Mouse (Mus musculus): ENCODE measurements around the gene Acot1. TPM values are rescaled to one million over a fixed set of nuclear protein-coding genes. Genes with fewer than 3 reads are reported as not detected.
A peak's percentile ranks its signal among the peaks of the same experiment; 100 is the strongest.
"Not testable (repeated sequence)": the region's sequence is repeated elsewhere in the genome, so short reads cannot be mapped to it uniquely, and the experiment has no call there.

Gene Acot1
- polyA plus RNA-seq, 1 experiment from 2014 or later: 85.5 TPM

DNA sequence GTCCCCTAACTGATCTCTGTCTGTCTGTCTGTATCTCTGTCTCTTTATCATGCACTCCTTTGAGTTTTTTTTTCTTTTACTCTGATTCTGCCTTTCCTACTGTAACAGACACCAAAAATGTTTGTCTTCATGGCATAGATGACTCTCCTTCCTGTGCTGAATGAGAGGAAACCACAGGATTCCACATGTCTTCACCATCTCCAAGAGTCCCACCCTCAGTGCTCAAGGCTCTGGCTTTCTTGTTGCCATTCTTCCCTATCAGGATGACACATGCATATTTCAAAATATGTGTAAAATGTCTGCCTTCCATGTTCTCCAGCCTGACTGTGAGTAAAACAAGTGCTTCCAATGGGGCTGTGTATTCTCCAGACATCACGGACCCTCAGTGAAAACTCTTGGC, 37.6 kb downstream of the Acot1 start:
- H3K27ac ChIP-seq: no peak overlapping the region
- H3K4me2 ChIP-seq: no peak overlapping the region
- ATAC-seq (ENCODE audit: borderline replicate concordance, extremely low read depth, low FRiP score, low TSS enrichment): no peak
- no peak overlapping the region for H3K4me3 ChIP-seq
- peaks cover 2% of the 10 kb centered on the region; the same call in 1 of the 2 replicates for H3K27me3 ChIP-seq
- 88% methylated on average over 1 of the region's 1 CpGs for WGBS
- H3K36me3 ChIP-seq: no peaks in the 10 kb centered on the region
- H3K4me1 ChIP-seq: no peaks in the 10 kb centered on the region
- no peak overlapping the region for H3K9ac ChIP-seq
- H3K9me3 ChIP-seq: no peaks in the 10 kb centered on the region

- peaks cover 24% of the 10 kb centered on the region for H3K27me3 ChIP-seq
- ATAC-seq (ENCODE audit: borderline replicate concordance, extremely low read depth, low FRiP score, low TSS enrichment); H3K4me3 ChIP-seq; H3K27ac ChIP-seq; H3K36me3 ChIP-seq; H3K4me2 ChIP-seq; H3K4me1 ChIP-seq; H3K9me3 ChIP-seq; H3K9ac ChIP-seq: not testable (repeated sequence)
- 77% methylated on average over 5 of the region's 5 CpGs for WGBS
Observed at GRCm38 (mm10) chr12:84050744-84051143, 41.5 kb downstream of the Acot1 start.

- Histone ChIP-seq H3K27me3 (peaks cover 24% of the 10 kb centered on the region), H3K4me2 (peak within 1 kb of the TSS; percentile 84), H3K27ac (no peak within 1 kb of the TSS), H3K4me3 (peak within 1 kb of the TSS; percentile 45; the same call in 1 of the 2 replicates), H3K36me3 (no peaks in the 10 kb centered on the region), H3K9ac (no peak within 1 kb of the TSS), H3K4me1 (peaks cover 7% of the 10 kb centered on the region), H3K9me3 (no peaks in the 10 kb centered on the region; the same call in 1 of the 2 replicates)
- WGBS: 77% methylated on average over 5 of the region's 5 CpGs
- ATAC-seq (ENCODE audit: borderline replicate concordance, extremely low read depth, low FRiP score, low TSS enrichment): no peak
Observed at GRCm38 (mm10) chr12:84051937-84052474, 42.7 kb downstream of the Acot1 start, which contains the start of gene Acot3. Gene Acot3 (plus strand): TSS chr12:84052144.

GRCm38 (mm10) chr12:84052609-84053008, 43.3 kb downstream of the Acot1 start:
- H3K27me3 ChIP-seq: peaks cover 24% of the 10 kb centered on the region

DNA sequence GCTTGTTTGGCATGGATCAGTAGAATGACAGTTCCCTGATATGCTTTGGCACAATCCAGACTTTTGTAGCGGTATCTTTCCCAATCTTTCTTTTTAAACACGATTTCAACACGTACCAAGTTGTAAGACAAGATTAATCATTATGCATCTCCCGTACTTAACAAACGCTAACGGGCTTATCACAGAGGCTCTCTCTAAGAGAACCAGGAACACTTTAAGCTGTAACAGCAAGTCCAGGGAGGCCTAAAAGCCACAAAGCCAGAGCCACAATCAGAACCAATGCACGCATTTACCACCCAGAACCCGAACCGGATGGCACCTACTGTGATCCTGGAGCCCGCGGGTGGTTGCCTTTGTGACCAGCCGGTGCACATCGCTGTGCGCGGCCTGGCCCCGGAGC, 43.9 kb downstream of the Acot1 start:
- Histone ChIP-seq H3K27me3 (peaks cover 24% of the 10 kb centered on the region), H3K27ac (no peak overlapping the region), H3K36me3 (no peaks in the 10 kb centered on the region), H3K9ac (peak overlapping the region; percentile 25; the same call in 1 of the 2 replicates), H3K9me3 (no peaks in the 10 kb centered on the region; the same call in 1 of the 2 replicates), H3K4me2 (peak overlapping the region; percentile 84), H3K4me1 (peaks cover 7% of the 10 kb centered on the region), H3K4me3 (peak overlapping the region; percentile 45)
- WGBS: 6% methylated on average over 16 of the region's 16 CpGs
- ATAC-seq (ENCODE audit: borderline replicate concordance, extremely low read depth, low FRiP score, low TSS enrichment): no peak

More at GRCm38 (mm10) chr12:84052609-84053008, 43.3 kb downstream of the Acot1 start:
- H3K4me3 ChIP-seq: no peak overlapping the region
- H3K36me3 ChIP-seq: no peaks in the 10 kb centered on the region
- H3K9me3 ChIP-seq: no peaks in the 10 kb centered on the region; the same call in 1 of the 2 replicates
- H3K9ac ChIP-seq: no peak overlapping the region
- H3K27ac ChIP-seq: no peak overlapping the region
- H3K4me1 ChIP-seq: peaks cover 7% of the 10 kb centered on the region
- H3K4me2 ChIP-seq: no peak overlapping the region
- WGBS: 83% methylated on average over 7 of the region's 7 CpGs
- no peak for ATAC-seq (ENCODE audit: borderline replicate concordance, extremely low read depth, low FRiP score, low TSS enrichment)

- peak overlapping the region; percentile 84 for H3K4me2 ChIP-seq
- 1% methylated on average over 40 of the region's 46 CpGs for WGBS
- H3K27ac ChIP-seq: no peak overlapping the region
- H3K9ac ChIP-seq: peak overlapping the region; percentile 25; the same call in 1 of the 2 replicates
- peak overlapping the region; percentile 45 for H3K4me3 ChIP-seq
- peaks cover 7% of the 10 kb centered on the region for H3K4me1 ChIP-seq
- no peaks in the 10 kb centered on the region; the same call in 1 of the 2 replicates for H3K9me3 ChIP-seq
- H3K36me3 ChIP-seq: no peaks in the 10 kb centered on the region
- ATAC-seq (ENCODE audit: borderline replicate concordance, extremely low read depth, low FRiP score, low TSS enrichment): no peak
- peaks cover 24% of the 10 kb centered on the region for H3K27me3 ChIP-seq
Observed at GRCm38 (mm10) chr12:84053679-84054391, 44.5 kb downstream of the Acot1 start.

DNA sequence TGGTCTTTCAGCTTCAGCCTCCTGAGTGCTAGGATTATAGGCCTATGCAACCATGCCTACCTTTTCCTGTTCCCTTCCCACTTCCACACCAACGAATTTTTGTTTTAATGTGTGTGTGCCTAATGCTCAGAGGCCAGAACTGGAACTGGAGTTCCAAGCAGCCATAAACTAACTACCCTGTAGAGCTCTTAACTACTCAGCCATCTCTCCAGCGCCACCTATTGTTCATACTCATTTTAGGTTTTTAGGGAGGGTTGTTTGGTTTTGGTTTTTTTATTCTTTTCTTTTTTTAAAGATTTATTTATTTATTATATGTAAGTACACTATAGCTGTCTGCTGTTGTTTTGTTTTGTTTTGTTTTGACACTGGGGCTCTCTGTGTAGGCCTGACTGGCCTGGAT, 51.7 kb downstream of the Acot1 start:
- H3K9me3 ChIP-seq: no peaks in the 10 kb centered on the region
- no peaks in the 10 kb centered on the region for H3K4me1 ChIP-seq
- H3K4me3 ChIP-seq: no peak overlapping the region
- no peaks in the 10 kb centered on the region for H3K27me3 ChIP-seq
- H3K4me2 ChIP-seq: no peak overlapping the region
- H3K36me3 ChIP-seq: no peaks in the 10 kb centered on the region
- 31% methylated on average over 2 of the region's 2 CpGs for WGBS
- H3K9ac ChIP-seq: no peak overlapping the region
- ATAC-seq (ENCODE audit: borderline replicate concordance, extremely low read depth, low FRiP score, low TSS enrichment): no peak
- H3K27ac ChIP-seq: no peak overlapping the region

DNA sequence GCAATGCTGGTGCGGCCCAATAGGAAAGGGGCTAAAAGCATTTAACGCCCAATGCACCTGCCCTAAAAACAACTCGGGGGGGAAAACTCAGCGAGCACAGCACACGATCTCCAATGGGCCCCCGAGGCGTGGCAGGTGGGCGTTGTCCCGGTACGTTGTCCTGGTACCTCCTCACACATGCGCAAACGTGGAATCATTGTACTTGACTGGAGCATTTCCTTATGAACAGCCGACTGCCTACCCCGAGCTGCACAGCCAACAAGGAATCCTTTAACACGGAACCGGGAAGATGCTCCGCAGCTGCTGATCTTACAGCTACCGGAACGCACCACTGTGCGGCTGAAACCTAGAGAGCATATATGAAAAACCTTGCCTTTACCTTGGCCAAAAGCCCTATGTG, 53.0 kb downstream of the Acot1 start:
- ATAC-seq (ENCODE audit: borderline replicate concordance, extremely low read depth, low FRiP score, low TSS enrichment): no peak
- no peaks in the 10 kb centered on the region for H3K9me3 ChIP-seq
- no peak overlapping the region for H3K9ac ChIP-seq
- no peak overlapping the region for H3K4me2 ChIP-seq
- no peaks in the 10 kb centered on the region for H3K4me1 ChIP-seq
- H3K27ac ChIP-seq: no peak overlapping the region
- 0 out of 2 replicates have a peak, but pooled peaks cover 4% of the 10 kb centered on the region for H3K27me3 ChIP-seq
- H3K4me3 ChIP-seq: no peak overlapping the region
- no peaks in the 10 kb centered on the region for H3K36me3 ChIP-seq
- WGBS: 91% methylated on average over 20 of the region's 20 CpGs

DNA sequence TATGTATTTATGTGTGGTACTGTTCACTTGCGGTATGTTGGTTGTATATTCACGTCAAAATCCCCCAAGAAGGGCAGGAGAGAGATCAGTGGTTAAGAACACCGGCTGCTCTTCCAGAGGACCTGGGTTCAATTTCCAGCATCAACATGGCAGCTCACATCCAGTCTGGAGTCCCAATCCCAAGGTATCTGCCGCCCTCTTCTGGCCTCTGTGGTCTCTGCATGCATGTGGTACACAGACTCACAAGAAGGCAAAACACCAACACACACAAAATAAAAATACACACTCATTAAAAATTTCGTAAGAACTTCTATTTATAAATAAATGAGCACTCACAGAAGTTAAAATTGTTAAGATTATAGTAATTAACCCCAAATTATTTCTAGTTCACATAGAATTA, 53.9 kb downstream of the Acot1 start:
- Histone ChIP-seq H3K9ac (no peak overlapping the region), H3K27me3 (peaks cover 10% of the 10 kb centered on the region), H3K4me1 (no peaks in the 10 kb centered on the region), H3K9me3 (no peaks in the 10 kb centered on the region), H3K36me3 (no peaks in the 10 kb centered on the region), H3K27ac (no peak overlapping the region), H3K4me2 (no peak overlapping the region), H3K4me3 (no peak overlapping the region)
- 74% methylated on average over 5 of the region's 5 CpGs for WGBS
- no peak for ATAC-seq (ENCODE audit: borderline replicate concordance, extremely low read depth, low FRiP score, low TSS enrichment)

DNA sequence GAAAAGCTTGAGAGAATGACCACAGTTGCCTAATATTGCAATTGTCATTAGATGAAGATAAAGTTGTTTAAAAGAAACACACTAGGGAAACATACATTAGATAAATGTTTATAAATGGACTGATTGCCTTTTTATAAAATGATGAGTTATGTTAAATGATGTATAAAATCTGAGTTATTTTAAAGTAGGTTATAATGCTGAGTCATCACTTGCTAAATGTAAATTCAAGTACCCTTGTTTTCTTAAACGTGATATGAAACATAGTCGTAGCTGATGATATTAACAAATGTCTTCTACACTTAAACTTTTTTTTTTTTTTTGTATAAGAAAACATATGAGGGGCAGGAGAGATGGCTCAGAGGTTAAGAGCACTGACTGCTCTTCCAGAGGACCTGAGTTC, 54.5 kb downstream of the Acot1 start:
- H3K4me1 ChIP-seq: no peaks in the 10 kb centered on the region
- WGBS: 79% methylated on average over 2 of the region's 2 CpGs
- no peaks in the 10 kb centered on the region for H3K9me3 ChIP-seq
- H3K4me3 ChIP-seq: no peak overlapping the region
- H3K27me3 ChIP-seq: peaks cover 16% of the 10 kb centered on the region
- no peak overlapping the region for H3K27ac ChIP-seq
- H3K9ac ChIP-seq: no peak overlapping the region
- ATAC-seq (ENCODE audit: borderline replicate concordance, extremely low read depth, low FRiP score, low TSS enrichment): no peak
- no peak overlapping the region for H3K4me2 ChIP-seq
- H3K36me3 ChIP-seq: no peaks in the 10 kb centered on the region

DNA sequence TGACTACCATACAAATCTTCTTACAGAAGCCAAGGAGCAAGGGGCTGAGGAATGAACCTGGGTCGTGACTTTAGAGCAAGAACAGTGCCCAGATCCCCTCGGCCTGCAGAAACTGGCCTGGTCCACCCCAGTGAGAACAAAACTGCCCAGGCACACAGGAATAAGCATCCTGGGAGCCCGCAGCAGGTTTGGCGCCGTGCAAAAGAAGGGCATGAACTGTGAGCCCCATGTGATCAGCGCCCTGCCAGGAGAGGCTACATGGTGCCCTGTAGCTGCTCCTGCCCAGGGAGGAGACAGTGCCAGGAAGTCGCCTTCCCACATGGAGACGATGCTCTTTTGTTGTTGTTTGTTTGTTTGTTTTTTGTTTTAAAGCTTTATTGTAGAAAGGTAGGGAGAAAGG, 55.3 kb downstream of the Acot1 start:
- Histone ChIP-seq H3K9ac (no peak overlapping the region), H3K4me3 (no peak overlapping the region), H3K4me1 (no peaks in the 10 kb centered on the region), H3K36me3 (no peaks in the 10 kb centered on the region), H3K9me3 (no peaks in the 10 kb centered on the region), H3K4me2 (no peak overlapping the region), H3K27me3 (peaks cover 24% of the 10 kb centered on the region), H3K27ac (no peak overlapping the region)
- 69% methylated on average over 8 of the region's 8 CpGs for WGBS
- ATAC-seq (ENCODE audit: borderline replicate concordance, extremely low read depth, low FRiP score, low TSS enrichment): no peak

DNA sequence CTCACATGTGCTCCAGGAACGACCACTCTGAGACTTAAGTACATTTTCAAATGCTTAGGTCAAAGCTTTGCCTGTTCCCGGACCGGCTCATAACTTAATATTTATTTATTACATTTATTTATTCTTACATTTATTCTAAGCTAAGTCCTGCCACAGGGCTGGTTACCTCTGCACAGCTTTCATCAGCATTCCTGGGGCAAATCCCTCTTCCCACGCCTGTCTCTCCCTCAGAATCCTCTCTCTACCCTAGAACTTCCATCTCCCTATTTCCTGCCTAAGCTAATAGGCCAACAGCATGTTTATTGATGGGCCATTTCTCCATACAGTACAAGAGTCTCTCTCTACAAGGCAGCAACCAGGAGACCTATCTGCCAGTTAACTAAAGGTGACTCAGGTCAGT, 58.5 kb downstream of the Acot1 start:
- no peak overlapping the region for H3K4me3 ChIP-seq
- H3K36me3 ChIP-seq: no peaks in the 10 kb centered on the region
- no peak overlapping the region for H3K4me2 ChIP-seq
- H3K4me1 ChIP-seq: no peaks in the 10 kb centered on the region
- WGBS: 69% methylated on average over 4 of the region's 4 CpGs
- H3K9ac ChIP-seq: no peak overlapping the region
- no peaks in the 10 kb centered on the region for H3K9me3 ChIP-seq
- H3K27me3 ChIP-seq: peaks cover 38% of the 10 kb centered on the region
- ATAC-seq (ENCODE audit: borderline replicate concordance, extremely low read depth, low FRiP score, low TSS enrichment): no peak
- no peak overlapping the region for H3K27ac ChIP-seq
